Mouse (Mus musculus) embryo, embryonic 10 days (tissue): ENCODE measurements at regions not wholly inside any gene's neighbourhood (a gene's known extent, or its start where the extent isn't known, plus 50 kb on each side); places are given as distances from the start of the nearest gene placed in this dataset.

ENCODE experiments used
- DNase-seq: peaks from one replicate; pipeline ENCODE4 v3.0.0-alpha.2; 2015; ENCODE audit warnings: low spot score

GRCm38 (mm10) chr13:59228059-59228830 lies 356.8 kb downstream of the Agtpbp1 start:
- no peak for DNase-seq

GRCm38 (mm10) chr13:59227523-59228058 lies 357.4 kb downstream of the Agtpbp1 start:
- no peak for DNase-seq

GRCm38 (mm10) chr13:59220587-59220986 lies 364.4 kb downstream of the Agtpbp1 start:
- no peak for DNase-seq

GRCm38 (mm10) chr13:59220156-59220555 lies 364.9 kb downstream of the Agtpbp1 start:
- peak; percentile 75 for DNase-seq

GRCm38 (mm10) chr13:59216686-59217298 lies 368.2 kb downstream of the Agtpbp1 start:
- DNase-seq = no peak

- no peak for DNase-seq
Measured at GRCm38 (mm10) chr13:59212296-59212701, 372.7 kb downstream of the Agtpbp1 start.

- peak; percentile 45 for DNase-seq
Measured at GRCm38 (mm10) chr13:59210828-59211227, 374.2 kb downstream of the Agtpbp1 start.

GRCm38 (mm10) chr13:59206186-59206585 lies 378.8 kb downstream of the Agtpbp1 start:
- no peak for DNase-seq

GRCm38 (mm10) chr13:59204506-59204905 lies 380.5 kb downstream of the Agtpbp1 start:
- no peak for DNase-seq

GRCm38 (mm10) chr13:59196311-59196710 lies 388.7 kb downstream of the Agtpbp1 start:
- no peak for DNase-seq

- DNase-seq = no peak
Measured at GRCm38 (mm10) chr13:59188431-59188830, 382.1 kb downstream of the Ntrk2 start.
